Mouse (Mus musculus) spleen, adult 18-20 months (tissue): ENCODE results near the gene Nanos2.

Experiments used
- DNase-seq, 2 experiments: peaks; one replicate each; pipeline ENCODE4 v3.0.0; 2022; ENCODE audit warnings: mixed read lengths in 2 of 2

Nanos2 gene

GRCm38 (mm10) chr7:19022189-19022958 lies 35.2 kb downstream of the Nanos2 start:
- no peak for DNase-seq

- peak; percentile 40 to 51 for DNase-seq
Measured at GRCm38 (mm10) chr7:19023357-19023814, 36.2 kb downstream of the Nanos2 start, which contains the start of gene Foxa3. TSS of gene Foxa3 (minus strand) at chr7:19023538.

GRCm38 (mm10) chr7:19024096-19024506 lies 36.9 kb downstream of the Nanos2 start, which contains the start of gene Sympk:
TSS of gene Sympk (plus strand) at chr7:19024377.
- peak; percentile 90 to 93 for DNase-seq

GRCm38 (mm10) chr7:19024581-19025255 lies 37.5 kb downstream of the Nanos2 start:
- DNase-seq = no peak

- no peak for DNase-seq
Measured at GRCm38 (mm10) chr7:19028067-19028466, 40.9 kb downstream of the Nanos2 start.

- peak in 1 of 2 experiments; percentile 63 for DNase-seq
Measured at GRCm38 (mm10) chr7:19029084-19029653, 42.0 kb downstream of the Nanos2 start.

- DNase-seq = no peak
Measured at GRCm38 (mm10) chr7:19031641-19032040, 44.4 kb downstream of the Nanos2 start.
